Mouse (Mus musculus): ENCODE measurements around the gene Kif6. TPM values are rescaled to one million over a fixed set of nuclear protein-coding genes. Genes with fewer than 3 reads are reported as not detected.

Gene Kif6
- polyA plus RNA-seq, 1 experiment = not detected

DNA sequence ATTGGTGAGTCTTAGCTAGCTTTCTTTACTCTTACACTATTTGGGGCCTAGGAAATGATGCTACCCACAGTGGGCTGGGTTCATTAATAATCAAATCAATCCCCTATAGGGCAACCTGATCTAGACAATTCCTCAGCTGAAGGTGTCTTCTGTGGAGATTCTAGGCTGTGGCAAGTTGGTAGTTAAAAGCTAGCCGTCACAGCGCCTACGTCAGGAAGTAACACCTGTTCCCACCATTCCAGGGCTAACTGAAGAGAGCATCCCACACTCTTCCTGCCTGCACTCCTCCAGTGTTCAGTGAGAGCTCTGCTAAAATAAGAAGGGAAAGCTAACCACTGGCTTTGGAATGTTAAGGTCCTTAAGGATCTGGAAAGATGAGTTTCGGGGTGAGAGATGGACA lies 205.3 kb downstream of the Kif6 start:
- Histone ChIP-seq H3K4me1 (ENCODE audit: control insufficient read depth, insufficient read depth, low read length) (no peaks in the 10 kb centered on the region), H3K27ac (ENCODE audit: insufficient read depth, low read depth, low read length) (no peak overlapping the region), H3K4me3 (ENCODE audit: insufficient read depth, low read length) (no peak overlapping the region)
- TF ChIP-seq CTCF (IDR thresholded peaks at IDR 0.05; ENCODE audit: low read depth, low read length) = no peak
- TF ChIP-seq POLR2A (IDR thresholded peaks at IDR 0.05; ENCODE audit: borderline replicate concordance, low read depth, low read length) = no peak

DNA sequence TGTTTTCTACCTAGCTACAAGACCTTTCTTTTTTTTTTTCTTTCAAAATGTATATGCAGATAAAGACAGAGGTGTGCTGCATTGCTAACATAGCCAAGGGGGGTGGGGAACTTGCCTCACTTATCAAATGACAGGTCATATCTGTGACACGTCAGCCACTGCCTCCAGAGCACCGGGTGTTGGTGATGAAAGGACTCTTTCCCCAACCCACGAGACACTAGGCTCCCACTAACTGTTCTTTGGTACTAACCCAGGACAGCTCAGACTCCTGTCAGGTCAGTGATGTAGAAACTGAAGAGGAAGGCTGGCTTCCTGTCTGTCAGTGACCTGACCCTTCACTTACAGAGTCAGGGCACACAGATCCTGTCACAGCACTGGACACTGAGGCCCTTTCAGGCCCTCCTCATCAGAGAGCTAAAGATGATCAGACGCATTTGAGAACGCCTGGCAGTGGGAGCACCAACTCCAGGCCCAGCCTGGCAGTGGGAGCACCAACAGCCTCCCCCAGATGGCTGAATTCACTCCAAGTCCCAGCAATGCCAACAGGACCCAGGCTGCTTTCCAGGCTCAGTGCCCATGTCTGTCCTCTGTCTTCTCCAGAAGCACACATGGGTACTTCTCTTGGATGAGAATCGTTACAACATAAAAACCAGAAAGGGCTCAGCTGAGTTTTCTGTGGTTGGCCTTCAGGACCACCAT lies 209.4 kb downstream of the Kif6 start:
- TF ChIP-seq POLR2A (IDR thresholded peaks at IDR 0.05; ENCODE audit: borderline replicate concordance, low read depth, low read length) = no peak
- no peak for TF ChIP-seq CTCF (IDR thresholded peaks at IDR 0.05; ENCODE audit: low read depth, low read length)
- no peak overlapping the region for H3K4me3 ChIP-seq (ENCODE audit: insufficient read depth, low read length)
- no peaks in the 10 kb centered on the region for H3K4me1 ChIP-seq (ENCODE audit: control insufficient read depth, insufficient read depth, low read length)
- H3K27ac ChIP-seq (ENCODE audit: insufficient read depth, low read depth, low read length) = no peak overlapping the region

DNA sequence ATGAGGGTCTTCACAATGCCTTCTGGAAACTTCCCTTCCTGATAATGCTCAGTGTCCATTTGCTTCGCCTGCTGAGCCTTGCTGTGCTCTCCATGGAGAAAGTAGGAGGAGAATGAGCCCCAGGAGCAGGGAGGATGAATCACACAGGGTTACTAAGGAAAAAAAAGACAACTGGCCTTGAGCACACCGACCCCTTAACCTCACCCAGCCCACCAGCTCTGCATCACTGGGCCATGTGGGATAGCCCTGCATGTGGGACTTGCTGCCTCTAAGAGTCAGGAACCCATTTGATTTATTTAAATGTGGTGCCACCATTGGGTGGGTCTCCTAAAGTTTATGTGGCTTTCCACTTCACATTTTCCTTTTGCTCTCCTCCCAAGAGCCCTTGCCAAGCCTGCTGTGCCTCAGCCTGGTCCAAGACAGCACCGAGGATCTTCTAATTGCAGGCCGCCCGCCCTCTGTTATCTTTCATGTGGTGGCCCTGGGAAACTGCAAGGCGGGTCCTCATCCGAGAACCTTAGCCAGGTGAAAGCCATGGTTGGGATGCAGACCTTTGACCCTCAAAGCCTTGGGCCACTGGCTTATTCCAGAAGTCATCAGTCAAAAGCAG lies 210.0 kb downstream of the Kif6 start:
- TF ChIP-seq CTCF (IDR thresholded peaks at IDR 0.05; ENCODE audit: low read depth, low read length) = no peak
- no peak for TF ChIP-seq POLR2A (IDR thresholded peaks at IDR 0.05; ENCODE audit: borderline replicate concordance, low read depth, low read length)
- Histone ChIP-seq H3K4me3 (ENCODE audit: insufficient read depth, low read length) (no peak overlapping the region), H3K27ac (ENCODE audit: insufficient read depth, low read depth, low read length) (no peak overlapping the region), H3K4me1 (ENCODE audit: control insufficient read depth, insufficient read depth, low read length) (no peaks in the 10 kb centered on the region)

DNA sequence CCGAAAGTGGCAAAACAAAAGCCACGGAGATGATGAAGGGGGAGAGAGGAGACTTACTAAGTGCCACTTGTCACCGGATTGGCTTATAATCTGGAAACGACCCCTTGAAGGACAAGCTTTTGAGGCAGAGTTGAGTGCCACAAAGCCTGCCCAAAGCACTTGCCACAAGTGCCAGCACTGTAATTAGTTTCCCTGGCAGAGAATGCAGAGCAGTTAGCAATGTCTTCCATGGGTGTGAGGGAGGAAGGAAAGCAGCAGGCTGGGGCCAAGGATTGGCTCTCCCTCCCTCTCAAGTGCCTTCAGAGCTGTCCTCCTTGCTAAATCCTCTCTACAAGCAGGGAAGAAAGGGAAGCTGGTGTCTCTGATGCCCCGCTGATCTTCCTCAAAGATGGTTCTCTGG lies 210.9 kb downstream of the Kif6 start:
- H3K27ac ChIP-seq (ENCODE audit: insufficient read depth, low read depth, low read length) = no peak overlapping the region
- no peaks in the 10 kb centered on the region for H3K4me1 ChIP-seq (ENCODE audit: control insufficient read depth, insufficient read depth, low read length)
- no peak overlapping the region for H3K4me3 ChIP-seq (ENCODE audit: insufficient read depth, low read length)
- TF ChIP-seq CTCF (IDR thresholded peaks at IDR 0.05; ENCODE audit: low read depth, low read length) = no peak
- TF ChIP-seq POLR2A (IDR thresholded peaks at IDR 0.05; ENCODE audit: borderline replicate concordance, low read depth, low read length) = no peak

DNA sequence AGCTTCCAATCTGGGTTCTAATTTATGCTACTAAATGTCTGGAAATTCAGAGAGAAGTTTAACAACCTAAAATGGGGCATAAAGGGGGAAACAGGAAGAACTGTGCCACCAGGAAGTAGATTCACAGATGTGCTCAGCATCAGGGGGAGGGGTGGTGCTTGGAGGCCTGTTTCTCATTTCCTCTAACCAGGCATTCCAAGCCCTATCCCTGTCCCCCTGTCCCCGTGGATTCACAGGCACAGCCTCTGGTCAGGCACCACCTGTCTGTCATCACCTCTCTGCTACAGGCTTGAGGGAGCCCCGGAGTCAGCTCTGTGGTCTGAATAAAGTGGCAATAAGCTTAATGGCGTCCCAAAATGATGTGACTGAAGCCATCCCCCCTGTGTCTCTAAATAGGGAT lies 216.8 kb downstream of the Kif6 start:
- no peak overlapping the region for H3K27ac ChIP-seq (ENCODE audit: insufficient read depth, low read depth, low read length)
- no peaks in the 10 kb centered on the region for H3K4me1 ChIP-seq (ENCODE audit: control insufficient read depth, insufficient read depth, low read length)
- no peak for TF ChIP-seq CTCF (IDR thresholded peaks at IDR 0.05; ENCODE audit: low read depth, low read length)
- TF ChIP-seq POLR2A (IDR thresholded peaks at IDR 0.05; ENCODE audit: borderline replicate concordance, low read depth, low read length) = no peak
- no peak overlapping the region for H3K4me3 ChIP-seq (ENCODE audit: insufficient read depth, low read length)

DNA sequence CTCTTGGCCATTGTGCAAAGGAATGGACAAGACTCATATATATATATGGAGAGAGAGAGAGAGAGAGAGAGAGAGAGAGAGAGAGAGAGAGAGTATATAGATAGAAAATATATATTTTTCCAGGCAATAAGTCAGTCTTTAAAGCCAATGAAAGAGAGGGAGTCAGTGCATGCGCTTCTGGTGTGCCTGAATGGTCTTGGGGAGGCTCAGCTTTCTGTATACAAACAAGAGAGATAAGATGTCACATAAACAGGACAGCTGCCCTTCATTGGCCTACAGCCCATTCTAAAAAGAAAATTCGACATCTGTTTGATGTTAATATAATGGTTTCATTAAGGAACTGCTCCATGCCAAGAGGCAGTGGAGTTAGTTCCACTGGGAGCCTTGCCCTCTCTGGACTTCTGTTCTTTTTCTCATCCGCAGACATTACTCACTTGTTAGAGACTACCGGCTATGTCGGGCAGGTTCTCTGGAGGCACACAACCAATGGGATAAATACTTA lies 219.2 kb downstream of the Kif6 start:
- Histone ChIP-seq H3K4me3 (ENCODE audit: insufficient read depth, low read length) (no peak overlapping the region), H3K4me1 (ENCODE audit: control insufficient read depth, insufficient read depth, low read length) (no peaks in the 10 kb centered on the region), H3K27ac (ENCODE audit: insufficient read depth, low read depth, low read length) (no peak overlapping the region)
- TF ChIP-seq POLR2A (IDR thresholded peaks at IDR 0.05; ENCODE audit: borderline replicate concordance, low read depth, low read length) (no peak), CTCF (IDR thresholded peaks at IDR 0.05; ENCODE audit: low read depth, low read length) (no peak)

DNA sequence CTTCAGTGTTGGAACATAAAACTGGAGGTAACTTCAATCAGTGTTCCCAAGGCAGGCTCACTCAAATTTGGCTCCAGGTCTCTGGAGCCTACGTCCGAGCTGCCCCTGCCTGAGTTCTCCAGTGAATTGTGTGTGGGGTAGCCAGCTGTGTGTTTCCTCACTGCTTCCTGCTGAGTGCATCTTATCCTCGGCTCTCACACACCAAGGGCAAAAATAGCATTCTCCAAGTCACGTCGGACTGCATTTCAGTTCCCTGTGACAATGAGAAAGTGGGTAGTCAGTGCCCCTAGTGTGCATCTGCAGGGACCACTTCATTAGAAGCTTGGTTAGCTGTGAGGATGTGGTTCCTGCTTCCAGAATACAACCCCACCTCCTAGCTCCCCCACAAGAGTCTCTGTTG lies 222.5 kb downstream of the Kif6 start:
- no peak for TF ChIP-seq POLR2A (IDR thresholded peaks at IDR 0.05; ENCODE audit: borderline replicate concordance, low read depth, low read length)
- TF ChIP-seq CTCF (IDR thresholded peaks at IDR 0.05; ENCODE audit: low read depth, low read length) = no peak
- Histone ChIP-seq H3K4me3 (ENCODE audit: insufficient read depth, low read length) (no peak overlapping the region), H3K4me1 (ENCODE audit: control insufficient read depth, insufficient read depth, low read length) (no peaks in the 10 kb centered on the region), H3K27ac (ENCODE audit: insufficient read depth, low read depth, low read length) (no peak overlapping the region)

DNA sequence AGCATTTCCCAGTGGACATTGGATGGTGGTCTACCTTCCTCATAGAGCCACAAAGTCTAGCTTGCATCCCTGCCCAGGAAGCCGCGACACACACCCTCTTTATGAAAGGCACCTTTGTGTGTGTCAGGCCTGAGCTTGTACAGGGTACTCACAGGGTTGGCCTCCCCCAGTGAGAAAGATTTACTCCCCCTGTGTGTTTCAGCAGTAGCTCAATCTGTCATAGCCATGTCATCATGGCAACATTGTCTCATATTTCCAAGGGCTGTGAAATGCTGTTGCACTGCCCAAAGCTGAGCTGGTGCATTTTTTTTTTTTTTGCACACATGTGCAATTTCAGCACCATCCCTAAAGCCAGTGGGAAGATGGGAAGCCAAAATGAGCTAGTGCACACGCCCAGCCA lies 224.3 kb downstream of the Kif6 start:
- H3K4me1 ChIP-seq (ENCODE audit: control insufficient read depth, insufficient read depth, low read length) = no peaks in the 10 kb centered on the region
- H3K27ac ChIP-seq (ENCODE audit: insufficient read depth, low read depth, low read length) = no peak overlapping the region
- no peak overlapping the region for H3K4me3 ChIP-seq (ENCODE audit: insufficient read depth, low read length)
- TF ChIP-seq CTCF (IDR thresholded peaks at IDR 0.05; ENCODE audit: low read depth, low read length) (no peak), POLR2A (IDR thresholded peaks at IDR 0.05; ENCODE audit: borderline replicate concordance, low read depth, low read length) (no peak)

DNA sequence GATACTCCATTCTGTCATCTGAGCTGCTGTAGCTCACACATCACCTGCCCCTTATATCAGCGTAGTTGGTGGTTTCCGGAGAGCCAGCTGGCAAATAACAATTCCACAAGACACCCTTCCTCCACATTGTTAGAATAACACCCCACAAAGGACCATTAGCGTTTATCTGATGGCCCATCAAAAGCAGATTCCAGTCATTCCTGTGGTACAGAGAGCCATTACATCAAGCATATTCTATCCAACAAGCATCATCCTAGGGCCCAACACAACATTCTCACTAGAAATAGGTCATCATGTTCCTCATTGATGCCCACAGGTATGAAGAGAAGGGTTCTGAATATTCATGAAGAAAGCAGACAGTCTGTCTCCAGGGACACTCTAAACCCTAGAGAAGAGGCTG lies 236.3 kb downstream of the Kif6 start:
- TF ChIP-seq CTCF (IDR thresholded peaks at IDR 0.05; ENCODE audit: low read depth, low read length) (no peak), POLR2A (IDR thresholded peaks at IDR 0.05; ENCODE audit: borderline replicate concordance, low read depth, low read length) (no peak)
- Histone ChIP-seq H3K27ac (ENCODE audit: insufficient read depth, low read depth, low read length) (no peak overlapping the region), H3K4me1 (ENCODE audit: control insufficient read depth, insufficient read depth, low read length) (no peaks in the 10 kb centered on the region), H3K4me3 (ENCODE audit: insufficient read depth, low read length) (no peak overlapping the region)

DNA sequence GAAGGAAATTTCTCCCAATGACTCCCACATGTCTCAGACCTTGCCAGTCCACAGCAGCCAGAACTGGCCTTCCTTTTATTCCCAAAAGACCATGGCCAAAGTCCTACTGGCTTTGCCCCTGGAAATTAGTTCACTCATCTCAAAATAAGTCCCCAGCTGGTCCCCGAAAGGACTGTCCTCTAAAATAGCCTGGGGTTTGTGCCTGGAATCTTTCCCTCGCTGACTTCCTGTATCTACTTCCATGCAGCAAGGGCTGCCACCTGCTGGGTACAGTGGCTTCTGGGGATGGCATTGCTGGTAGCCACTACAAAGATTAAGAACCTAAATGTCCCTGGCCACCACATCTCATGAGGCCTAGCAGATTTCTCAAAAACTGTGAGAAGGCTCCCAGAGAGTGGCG lies 237.2 kb downstream of the Kif6 start:
- no peaks in the 10 kb centered on the region for H3K4me1 ChIP-seq (ENCODE audit: control insufficient read depth, insufficient read depth, low read length)
- no peak for TF ChIP-seq CTCF (IDR thresholded peaks at IDR 0.05; ENCODE audit: low read depth, low read length)
- no peak for TF ChIP-seq POLR2A (IDR thresholded peaks at IDR 0.05; ENCODE audit: borderline replicate concordance, low read depth, low read length)
- no peak overlapping the region for H3K27ac ChIP-seq (ENCODE audit: insufficient read depth, low read depth, low read length)
- H3K4me3 ChIP-seq (ENCODE audit: insufficient read depth, low read length) = no peak overlapping the region

All from bone marrow macrophage, adult 2 months (primary cell).